Mouse (Mus musculus): ENCODE data around the gene Zfp273. TPM values are rescaled to one million over a fixed set of nuclear protein-coding genes. Genes with fewer than 3 reads are reported as not detected.
"Not testable (repeated sequence)": the region's sequence is repeated elsewhere in the genome, so short reads cannot be mapped to it uniquely, and the experiment has no call there.

Gene Zfp273
- total and polyA plus RNA-seq, 3 experiments, result 0.13 to 5.8 (median 5.0) TPM

GRCm38 (mm10) chr13:67862508-67862907 lies 49.0 kb downstream of the Zfp273 start:
- Histone ChIP-seq H3K36me3 (replicated peaks) (no peaks in the 10 kb centered on the region), H3K27me3 (ENCODE audit: insufficient read depth, low read length) (no peaks in the 10 kb centered on the region), H3K9me3 (replicated peaks) (peaks cover 10% of the 10 kb centered on the region), H3K4me1 (ENCODE audit: insufficient read depth, low read depth, low read length) (no peaks in the 10 kb centered on the region), H3K4me3 (ENCODE audit: low read depth, low read length) (no peak overlapping the region)
- ATAC-seq (ENCODE audit: extremely low read depth, insufficient number of reproducible peaks, low FRiP score, poor library complexity, severe bottlenecking), result no peak
- TF ChIP-seq TAL1 (conservative IDR thresholded peaks at IDR 0.05; ENCODE audit: low read depth, low read length) (no peak), GATA2 (IDR thresholded peaks at IDR 0.05; ENCODE audit: borderline replicate concordance, low read depth, low read length) (no peak), GATA1 (IDR thresholded peaks at IDR 0.05; ENCODE audit: borderline replicate concordance, low read length) (no peak), CTCF (IDR thresholded peaks at IDR 0.05; ENCODE audit: low read depth, low read length) (no peak), POLR2AphosphoS5 (IDR thresholded peaks at IDR 0.05; ENCODE audit: insufficient replicate concordance, low read depth, low read length) (no peak)
- no peak for DNase-seq (ENCODE audit: low spot score)

- TF ChIP-seq CTCF (IDR thresholded peaks at IDR 0.05; ENCODE audit: low read depth, low read length), result no peak
- no peak for TF ChIP-seq GATA1 (IDR thresholded peaks at IDR 0.05; ENCODE audit: borderline replicate concordance, low read length)
- no peak for TF ChIP-seq TAL1 (conservative IDR thresholded peaks at IDR 0.05; ENCODE audit: low read depth, low read length)
- no peak for TF ChIP-seq POLR2AphosphoS5 (IDR thresholded peaks at IDR 0.05; ENCODE audit: insufficient replicate concordance, low read depth, low read length)
- TF ChIP-seq GATA2 (IDR thresholded peaks at IDR 0.05; ENCODE audit: borderline replicate concordance, low read depth, low read length), result no peak
Observed at GRCm38 (mm10) chr13:67863026-67863425, 49.5 kb downstream of the Zfp273 start, which contains the start of gene BC048507. Gene BC048507 (plus strand): TSS chr13:67863326.

DNA sequence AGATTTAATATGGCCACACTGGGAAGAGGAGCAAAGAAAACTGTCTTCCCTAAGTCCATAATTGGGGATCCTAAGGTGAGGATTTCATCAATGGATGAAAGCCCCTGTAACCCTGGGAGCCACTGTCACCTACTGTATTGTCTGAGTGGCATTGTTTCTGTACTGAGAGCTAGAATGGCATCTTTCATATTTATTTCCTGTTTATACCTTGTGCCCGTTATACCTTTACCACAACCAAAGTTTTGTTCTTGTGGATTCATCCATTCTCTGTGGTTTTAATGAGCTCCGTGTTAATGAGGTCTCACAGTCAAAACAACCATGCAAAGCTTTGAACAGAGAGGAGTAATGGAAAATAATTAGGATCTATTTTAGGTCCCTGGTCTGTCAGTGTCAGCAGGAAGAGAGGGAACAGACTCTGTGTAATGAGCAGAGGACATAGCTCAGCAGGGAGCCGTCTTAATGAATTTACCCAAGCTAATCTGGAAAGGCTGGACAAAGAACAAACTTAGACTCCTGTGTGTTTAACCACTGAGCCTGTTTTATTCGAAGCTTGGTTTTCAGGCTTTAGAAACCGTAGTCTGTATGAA lies 51.3 kb downstream of the Zfp273 start:
- ATAC-seq (ENCODE audit: extremely low read depth, insufficient number of reproducible peaks, low FRiP score, poor library complexity, severe bottlenecking), result no peak
- Histone ChIP-seq H3K4me1 (ENCODE audit: insufficient read depth, low read depth, low read length) (no peaks in the 10 kb centered on the region), H3K36me3 (replicated peaks) (no peaks in the 10 kb centered on the region), H3K9me3 (replicated peaks) (peaks cover 15% of the 10 kb centered on the region), H3K4me3 (ENCODE audit: low read depth, low read length) (no peak overlapping the region), H3K27me3 (ENCODE audit: insufficient read depth, low read length) (no peaks in the 10 kb centered on the region)
- no peak for TF ChIP-seq TAL1 (conservative IDR thresholded peaks at IDR 0.05; ENCODE audit: low read depth, low read length)
- TF ChIP-seq GATA2 (IDR thresholded peaks at IDR 0.05; ENCODE audit: borderline replicate concordance, low read depth, low read length), result no peak
- TF ChIP-seq CTCF (IDR thresholded peaks at IDR 0.05; ENCODE audit: low read depth, low read length), result no peak
- no peak for TF ChIP-seq POLR2AphosphoS5 (IDR thresholded peaks at IDR 0.05; ENCODE audit: insufficient replicate concordance, low read depth, low read length)
- TF ChIP-seq GATA1 (IDR thresholded peaks at IDR 0.05; ENCODE audit: borderline replicate concordance, low read length), result no peak
- DNase-seq (ENCODE audit: low spot score), result no peak

More at GRCm38 (mm10) chr13:67863026-67863425, 49.5 kb downstream of the Zfp273 start, which contains the start of gene BC048507:
- Histone ChIP-seq H3K27me3 (ENCODE audit: insufficient read depth, low read length) (no peaks in the 10 kb centered on the region), H3K9me3 (replicated peaks) (peaks cover 10% of the 10 kb centered on the region), H3K4me3 (ENCODE audit: low read depth, low read length) (no peak within 1 kb of the TSS), H3K36me3 (replicated peaks) (no peaks in the 10 kb centered on the region), H3K4me1 (ENCODE audit: insufficient read depth, low read depth, low read length) (no peaks in the 10 kb centered on the region)
- no peak for DNase-seq (ENCODE audit: low spot score)
- no peak for ATAC-seq (ENCODE audit: extremely low read depth, insufficient number of reproducible peaks, low FRiP score, poor library complexity, severe bottlenecking)

DNA sequence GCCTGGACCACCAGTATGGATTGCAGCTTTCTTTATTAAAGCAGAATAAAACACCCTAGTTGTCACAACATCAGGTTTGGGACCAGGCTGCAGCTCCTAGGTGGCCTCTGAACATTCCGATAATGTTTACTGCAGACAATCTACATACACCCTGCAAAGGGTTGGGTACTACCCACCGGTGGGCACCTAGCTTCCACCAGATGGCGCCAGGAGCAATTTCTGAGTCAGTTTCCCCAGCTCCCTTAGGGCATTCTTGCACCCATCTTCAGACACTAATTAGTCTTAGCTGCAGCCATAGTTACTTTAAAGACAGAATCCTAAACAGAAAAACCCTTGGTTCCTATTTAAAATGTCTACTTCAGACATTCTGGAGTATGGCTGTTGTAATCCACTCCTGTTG lies 54.4 kb downstream of the Zfp273 start:
- ATAC-seq (ENCODE audit: extremely low read depth, insufficient number of reproducible peaks, low FRiP score, poor library complexity, severe bottlenecking), result no peak
- DNase-seq (ENCODE audit: low spot score), result no peak
- peaks cover 20% of the 10 kb centered on the region for H3K9me3 ChIP-seq (replicated peaks)

DNA sequence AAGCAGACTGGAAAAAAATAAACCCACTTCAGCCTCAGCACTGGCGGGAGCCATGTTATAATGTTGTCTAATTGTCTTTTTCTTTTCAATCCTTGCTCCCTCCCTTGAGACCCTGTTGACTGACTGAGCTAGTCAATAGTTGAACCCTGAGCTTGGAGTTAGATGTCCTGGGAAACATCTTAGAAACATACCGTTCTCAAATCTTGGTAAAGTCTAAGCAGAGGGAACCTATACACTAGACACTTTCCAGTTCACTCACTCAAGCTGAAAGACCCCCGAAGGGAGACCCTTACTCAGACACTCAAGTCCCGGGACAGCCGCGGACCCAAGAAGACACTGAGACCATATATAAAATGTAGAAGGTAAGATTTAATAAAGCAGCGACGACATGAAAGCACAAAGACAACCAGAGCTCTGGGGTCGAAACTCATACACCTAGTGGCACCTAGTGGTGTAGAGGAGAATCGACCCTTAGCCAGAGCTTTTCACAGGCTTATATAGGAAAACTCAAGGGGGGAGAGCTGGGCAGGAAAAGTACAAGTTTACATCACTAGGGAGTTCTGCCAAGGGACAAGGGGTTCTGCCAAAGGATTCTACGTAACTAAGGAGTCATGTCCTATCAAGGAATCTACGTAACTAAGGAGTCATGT lies 62.6 kb downstream of the Zfp273 start:
- not testable (repeated sequence) for H3K36me3 ChIP-seq (replicated peaks); H3K4me1 ChIP-seq (ENCODE audit: insufficient read depth, low read depth, low read length); ATAC-seq (ENCODE audit: extremely low read depth, insufficient number of reproducible peaks, low FRiP score, poor library complexity, severe bottlenecking); H3K9me3 ChIP-seq (replicated peaks); DNase-seq (ENCODE audit: low spot score); H3K4me3 ChIP-seq (ENCODE audit: low read depth, low read length); H3K27me3 ChIP-seq (ENCODE audit: insufficient read depth, low read length)

More for the DNA sequence above, 54.4 kb downstream of the Zfp273 start:
- H3K4me1 ChIP-seq (ENCODE audit: insufficient read depth, low read depth, low read length), result no peaks in the 10 kb centered on the region
- no peak overlapping the region for H3K4me3 ChIP-seq (ENCODE audit: low read depth, low read length)
- no peaks in the 10 kb centered on the region for H3K27me3 ChIP-seq (ENCODE audit: insufficient read depth, low read length)
- H3K36me3 ChIP-seq (replicated peaks), result no peaks in the 10 kb centered on the region
- TF ChIP-seq TAL1 (conservative IDR thresholded peaks at IDR 0.05; ENCODE audit: low read depth, low read length), result no peak

Other genes with a start within 250 kb of the Zfp273 start
- gene Zfp729b, start 204.0 kb upstream of the Zfp273 start, total RNA-seq (2014; fragmentation: Nextera tagmentation), result 21.3 and 21.7 TPM in 2 replicates
- gene Zfp729b, start 204.0 kb upstream of the Zfp273 start, total RNA-seq (2017), result 25.6 and 26.0 TPM in 2 replicates
- 0.40 and 0.65 TPM in 2 replicates for gene Zfp729b, start 204.0 kb upstream of the Zfp273 start, polyA plus RNA-seq (2012)
- 2.6 and 7.3 TPM in 2 replicates for gene Gm49345, start 176.0 kb upstream of the Zfp273 start, total RNA-seq (2014; fragmentation: Nextera tagmentation)
- 3.5 and 5.9 TPM in 2 replicates for gene Gm49345, start 176.0 kb upstream of the Zfp273 start, total RNA-seq (2017)
- not detected in 2 replicates for gene Gm49345, start 176.0 kb upstream of the Zfp273 start, polyA plus RNA-seq (2012)
- 20.1 and 23.6 TPM in 2 replicates for gene Zfp729a, start 175.9 kb upstream of the Zfp273 start, total RNA-seq (2014; fragmentation: Nextera tagmentation)
- 9.3 and 11.1 TPM in 2 replicates for gene Zfp729a, start 175.9 kb upstream of the Zfp273 start, total RNA-seq (2017)
- 0.17 and 0.28 TPM in 2 replicates for gene Zfp729a, start 175.9 kb upstream of the Zfp273 start, polyA plus RNA-seq (2012)
- gene Zfp738, start 126.7 kb upstream of the Zfp273 start, total RNA-seq (2014; fragmentation: Nextera tagmentation), result 20.3 and 35.4 TPM in 2 replicates
- gene Zfp738, start 126.7 kb upstream of the Zfp273 start, total RNA-seq (2017), result 16.3 and 17.8 TPM in 2 replicates
- 0.26 and 0.47 TPM in 2 replicates for gene Zfp738, start 126.7 kb upstream of the Zfp273 start, polyA plus RNA-seq (2012)
- gene Zfp65, start 84.6 kb upstream of the Zfp273 start, total RNA-seq (2014; fragmentation: Nextera tagmentation), result 16.5 and 17.2 TPM in 2 replicates
- gene Zfp65, start 84.6 kb upstream of the Zfp273 start, total RNA-seq (2017), result 14.6 and 22.7 TPM in 2 replicates
- 0.36 and 0.78 TPM in 2 replicates for gene Zfp65, start 84.6 kb upstream of the Zfp273 start, polyA plus RNA-seq (2012)
- 9.5 and 9.9 TPM in 2 replicates for gene Zfp85, start 58.5 kb upstream of the Zfp273 start, total RNA-seq (2014; fragmentation: Nextera tagmentation)
- 9.2 and 9.5 TPM in 2 replicates for gene Zfp85, start 58.5 kb upstream of the Zfp273 start, total RNA-seq (2017)
- 0.17 and 0.20 TPM in 2 replicates for gene Zfp85, start 58.5 kb upstream of the Zfp273 start, polyA plus RNA-seq (2012)
- 1.5 and 11.4 TPM in 2 replicates for gene Zfp493, start 34.0 kb upstream of the Zfp273 start, total RNA-seq (2014; fragmentation: Nextera tagmentation)
- gene Zfp493, start 34.0 kb upstream of the Zfp273 start, total RNA-seq (2017), result 1.4 and 2.3 TPM in 2 replicates
- gene Zfp493, start 34.0 kb upstream of the Zfp273 start, polyA plus RNA-seq (2012), result 0.18 and 0.29 TPM in 2 replicates
- gene Gm10037, start 17.4 kb downstream of the Zfp273 start, total RNA-seq (2014; fragmentation: Nextera tagmentation), result not detected in 2 replicates
- gene Gm10037, start 17.4 kb downstream of the Zfp273 start, total RNA-seq (2017), result not detected in 2 replicates
- gene Gm10037, start 17.4 kb downstream of the Zfp273 start, polyA plus RNA-seq (2012), result not detected in 2 replicates
- gene BC048507, start 49.6 kb downstream of the Zfp273 start, total RNA-seq (2014; fragmentation: Nextera tagmentation), result not detected in 2 replicates
- not detected in 2 replicates for gene BC048507, start 49.6 kb downstream of the Zfp273 start, total RNA-seq (2017)
- gene BC048507, start 49.6 kb downstream of the Zfp273 start, polyA plus RNA-seq (2012), result not detected in 2 replicates

All from G1E (cell line).